Comparison of ENCODE assay signal across 8 mouse cellular contexts in genomic region chr9:97017811-97018641, GRCm38 (mm10). TPM values are rescaled to one million over a fixed set of nuclear protein-coding genes. Genes with fewer than 3 reads are reported as not detected.
A peak's percentile ranks its signal among the peaks of the same experiment; 100 is the strongest.
DNase-seq lines count a peak whose midpoint lies in the region; ATAC-seq and TF ChIP-seq lines count a peak whose summit lies in the region.

No protein-coding gene starts in this region.

- no peak for TF ChIP-seq EP300 in stomach, postnatal 0 days (optimal IDR thresholded peaks at IDR 0.05)

- H3K9ac ChIP-seq in intestine, postnatal 0 days (ENCODE audit: low read depth, low read length): peak overlapping the region; percentile 62
- H3K9ac ChIP-seq in limb, embryonic 12.5 days (replicated peaks): peak overlapping the region; percentile 84
- peak overlapping the region; percentile 92 for H3K9ac ChIP-seq in midbrain, embryonic 14.5 days (replicated peaks; ENCODE audit: low read length)
- H3K9ac ChIP-seq in stomach, postnatal 0 days (ENCODE audit: low read length): peak overlapping the region; percentile 63

- H3K36me3 ChIP-seq in erythroblast, embryonic 14.5 days (ENCODE audit: control insufficient read depth): no peaks in the 10 kb centered on the region
- peaks cover 9% of the 10 kb centered on the region; the same call in 1 of the 2 replicates for H3K36me3 ChIP-seq in embryonic facial prominence, embryonic 10.5 days (replicated peaks)
- no peaks in the 10 kb centered on the region for H3K36me3 ChIP-seq in intestine, postnatal 0 days (ENCODE audit: control insufficient read depth, insufficient read depth)
- 0 out of 2 replicates have a peak, but pooled peaks cover 3% of the 10 kb centered on the region for H3K36me3 ChIP-seq in limb, embryonic 12.5 days
- H3K36me3 ChIP-seq in midbrain, embryonic 14.5 days (ENCODE audit: control insufficient read depth, insufficient read depth, low read length): no peaks in the 10 kb centered on the region
- no peaks in the 10 kb centered on the region for H3K36me3 ChIP-seq in stomach, postnatal 0 days (ENCODE audit: control insufficient read depth, insufficient read depth, low read length)

- peak overlapping the region; percentile 46 for H3K4me3 ChIP-seq in erythroblast, embryonic 14.5 days (replicated peaks)
- peak overlapping the region; percentile 81 for H3K4me3 ChIP-seq in embryonic facial prominence, embryonic 10.5 days
- H3K4me3 ChIP-seq in intestine, postnatal 0 days (ENCODE audit: low read depth, low read length): peak overlapping the region; percentile 56
- H3K4me3 ChIP-seq in limb, embryonic 12.5 days (replicated peaks): peak overlapping the region; percentile 77
- peak overlapping the region; percentile 62 for H3K4me3 ChIP-seq in midbrain, embryonic 14.5 days (replicated peaks; ENCODE audit: low read depth, low read length)
- peak overlapping the region; percentile 64 for H3K4me3 ChIP-seq in stomach, postnatal 0 days (ENCODE audit: low read depth, low read length)

- no peak for ATAC-seq in erythroblast, adult 5-6 weeks (replicated peaks; ENCODE audit: low FRiP score, poor library complexity, severe bottlenecking)
- ATAC-seq in intestine, postnatal 0 days: peak; percentile 57; the same call in 1 of the 2 replicates
- peak; percentile 33 for ATAC-seq in limb, embryonic 12.5 days (ENCODE audit: insufficient number of reproducible peaks, insufficient read depth, low FRiP score, low TSS enrichment, low read depth)
- peak; percentile 53 for ATAC-seq in midbrain, embryonic 14.5 days (ENCODE audit: low FRiP score, low TSS enrichment)
- peak; percentile 14; the same call in 1 of the 2 replicates for ATAC-seq in stomach, postnatal 0 days (ENCODE audit: low FRiP score, low TSS enrichment)

- no peaks in the 10 kb centered on the region for H3K9me3 ChIP-seq in erythroblast, embryonic 14.5 days (ENCODE audit: control insufficient read depth, low read length)
- H3K9me3 ChIP-seq in embryonic facial prominence, embryonic 10.5 days: no peaks in the 10 kb centered on the region
- no peaks in the 10 kb centered on the region for H3K9me3 ChIP-seq in intestine, postnatal 0 days (ENCODE audit: control insufficient read depth)
- no peaks in the 10 kb centered on the region for H3K9me3 ChIP-seq in limb, embryonic 12.5 days
- no peaks in the 10 kb centered on the region for H3K9me3 ChIP-seq in midbrain, embryonic 14.5 days (ENCODE audit: control insufficient read depth, low read length)
- no peaks in the 10 kb centered on the region for H3K9me3 ChIP-seq in stomach, postnatal 0 days (ENCODE audit: control insufficient read depth, low read length)

- H3K4me1 ChIP-seq in erythroblast, embryonic 14.5 days (ENCODE audit: control insufficient read depth): no peaks in the 10 kb centered on the region
- H3K4me1 ChIP-seq in embryonic facial prominence, embryonic 10.5 days: peaks cover 65% of the 10 kb centered on the region
- peaks cover 11% of the 10 kb centered on the region; the same call in 1 of the 2 replicates for H3K4me1 ChIP-seq in intestine, postnatal 0 days (replicated peaks; ENCODE audit: control insufficient read depth, insufficient read depth, low read length)
- H3K4me1 ChIP-seq in limb, embryonic 12.5 days (replicated peaks): peaks cover 55% of the 10 kb centered on the region
- peaks cover 38% of the 10 kb centered on the region for H3K4me1 ChIP-seq in midbrain, embryonic 14.5 days (ENCODE audit: control insufficient read depth, insufficient read depth, low read length)
- H3K4me1 ChIP-seq in stomach, postnatal 0 days (replicated peaks; ENCODE audit: control insufficient read depth, insufficient read depth): 0 out of 2 replicates have a peak, but pooled peaks cover 2% of the 10 kb centered on the region

- peaks cover 46% of the 10 kb centered on the region for H3K27me3 ChIP-seq in erythroblast, embryonic 14.5 days (ENCODE audit: control insufficient read depth)
- peaks cover 29% of the 10 kb centered on the region for H3K27me3 ChIP-seq in embryonic facial prominence, embryonic 10.5 days (replicated peaks; ENCODE audit: low read depth, poor library complexity, severe bottlenecking)
- no peaks in the 10 kb centered on the region for H3K27me3 ChIP-seq in intestine, postnatal 0 days (replicated peaks; ENCODE audit: control insufficient read depth, insufficient read depth, low read length)
- peaks cover 20% of the 10 kb centered on the region; the same call in 1 of the 2 replicates for H3K27me3 ChIP-seq in limb, embryonic 12.5 days
- H3K27me3 ChIP-seq in midbrain, embryonic 14.5 days (ENCODE audit: control insufficient read depth, insufficient read depth, low read length): no peaks in the 10 kb centered on the region
- H3K27me3 ChIP-seq in stomach, postnatal 0 days (ENCODE audit: control insufficient read depth, insufficient read depth, low read length): peaks cover 3% of the 10 kb centered on the region; the same call in 1 of the 2 replicates

- H3K4me2 ChIP-seq in intestine, postnatal 0 days (replicated peaks; ENCODE audit: low read depth): peak overlapping the region; percentile 85
- peak overlapping the region; percentile 85 for H3K4me2 ChIP-seq in limb, embryonic 12.5 days
- H3K4me2 ChIP-seq in midbrain, embryonic 14.5 days (ENCODE audit: low read length): peak overlapping the region; percentile 66
- peak overlapping the region; percentile 98 for H3K4me2 ChIP-seq in stomach, postnatal 0 days (replicated peaks; ENCODE audit: low read depth)

- peak; percentile 63 for TF ChIP-seq CTCF in intestine, postnatal 0 days (IDR thresholded peaks at IDR 0.05; ENCODE audit: low read depth)
- peak; percentile 55 for TF ChIP-seq CTCF in stomach, postnatal 0 days (IDR thresholded peaks at IDR 0.05; ENCODE audit: low read depth)

- DNase-seq in embryonic facial prominence, embryonic 10.5 days (ENCODE audit: low spot score): peak; percentile 89
- peak; percentile 48 to 60 for DNase-seq in heart, adult 18-20 months
- peak; percentile 91 for DNase-seq in midbrain, embryonic 14.5 days
- DNase-seq in stomach, postnatal 0 days (ENCODE audit: low spot score): peak; percentile 67

- peak overlapping the region; percentile 97 for H3K27ac ChIP-seq in embryonic facial prominence, embryonic 10.5 days (replicated peaks)
- H3K27ac ChIP-seq in intestine, postnatal 0 days (ENCODE audit: low read depth, low read length): peak overlapping the region; percentile 70
- H3K27ac ChIP-seq in limb, embryonic 12.5 days: peak overlapping the region; percentile 93
- H3K27ac ChIP-seq in midbrain, embryonic 14.5 days (replicated peaks; ENCODE audit: low read depth, low read length): peak overlapping the region; percentile 98
- peak overlapping the region; percentile 78 for H3K27ac ChIP-seq in stomach, postnatal 0 days (replicated peaks)

- WGBS in embryonic facial prominence, embryonic 10.5 days: under 1% methylated on average over 62 of the region's 62 CpGs
- WGBS in intestine, postnatal 0 days: under 1% methylated on average over 49 of the region's 62 CpGs
- under 1% methylated on average over 58 of the region's 62 CpGs for WGBS in limb, embryonic 12.5 days
- under 1% methylated on average over 62 of the region's 62 CpGs for WGBS in midbrain, embryonic 14.5 days
- under 1% methylated on average over 62 of the region's 62 CpGs for WGBS in stomach, postnatal 0 days

RNA-seq across cellular contexts. Expression of gene Spsb4, which starts 0.6 kb away (rescaled TPM):
- polyA plus RNA-seq in erythroblast, embryonic 14.5 days (2012): 0.01 TPM in 1 of 2 replicates, not detected in the other
- 4.4 TPM in 1 of 2 replicates, not detected in the other for total RNA-seq in erythroblast, adult 5-6 weeks (2015; ENCODE audit: low replicate concordance)
- total RNA-seq in erythroblast, adult 5-6 weeks (2017; ENCODE audit: low replicate concordance): not detected in 2 replicates
- polyA plus RNA-seq in embryonic facial prominence, embryonic 10.5 days (2016; fragmentation: Nextera tagmentation; extraction: Ambion mirVana): 102 and 123 TPM in 2 replicates
- total RNA-seq in heart, adult 18-20 months (2021): 1 to 10 TPM; 2.1 to 3.9 TPM
- 23.4 and 25.0 TPM in 2 replicates for polyA plus RNA-seq in intestine, postnatal 0 days (2015; fragmentation: Nextera tagmentation; extraction: Ambion mirVana)
- polyA plus RNA-seq in limb, embryonic 12.5 days (2016; fragmentation: Nextera tagmentation; extraction: Ambion mirVana): 56.2 and 60.8 TPM in 2 replicates
- 33.9 and 38.5 TPM in 2 replicates for polyA plus RNA-seq in midbrain, embryonic 14.5 days (2014; fragmentation: Nextera tagmentation; extraction: Ambion mirVana)
- polyA plus RNA-seq in stomach, postnatal 0 days (2015; fragmentation: Nextera tagmentation; extraction: Ambion mirVana): 4.4 and 6.1 TPM in 2 replicates
